Mouse (Mus musculus) midbrain, embryonic 16.5 days (tissue): Measurements from ENCODE around the gene Erc2. TPM values are rescaled to one million over a fixed set of nuclear protein-coding genes. Genes with fewer than 3 reads are reported as not detected.

Source experiments
- ATAC-seq: fragments of 200-750 bp; cut with Nextera tagmentation; 2 replicates; pipeline ENCODE4 v1.8.0; 2017; ENCODE audit warnings: moderate TSS enrichment
- H3K27ac ChIP-seq: fragments of 300-500 bp; sonication (generic); 2 replicates; pipeline ENCODE4 v1.5.1; 2014; ENCODE audit warnings: mild to moderate bottlenecking, low read length, mixed read lengths
- H3K27me3 ChIP-seq: fragments of 300-500 bp; sonication (generic); 2 replicates; pipeline ENCODE4 v1.6.1; 2014; ENCODE audit warnings: low read depth, low read length, mixed read lengths; ENCODE audit not compliant: control insufficient read depth, insufficient read depth
- H3K36me3 ChIP-seq: fragments of 300-500 bp; sonication (generic); 2 replicates; pipeline ENCODE4 v1.6.1; 2014; ENCODE audit warnings: mild to moderate bottlenecking, low read length, moderate library complexity, mixed read lengths; ENCODE audit not compliant: control insufficient read depth, insufficient read depth
- H3K4me1 ChIP-seq: fragments of 300-500 bp; sonication (generic); 2 replicates; pipeline ENCODE4 v1.6.1; 2014; ENCODE audit warnings: mild to moderate bottlenecking, low read length, mixed read lengths; ENCODE audit not compliant: control insufficient read depth, insufficient read depth
- H3K4me2 ChIP-seq: fragments of 300-500 bp; sonication (generic); 2 replicates; pipeline ENCODE4 v1.6.1; 2014; ENCODE audit warnings: mild to moderate bottlenecking, low read length, mixed read lengths
- H3K4me3 ChIP-seq: fragments of 300-500 bp; sonication (generic); 2 replicates; pipeline ENCODE4 v1.5.1; 2014; ENCODE audit warnings: low read depth, mild to moderate bottlenecking, low read length, moderate library complexity, mixed read lengths
- H3K9ac ChIP-seq: fragments of 300-500 bp; sonication (generic); 2 replicates; pipeline ENCODE4 v1.6.1; 2014; ENCODE audit warnings: low read depth, low read length, mixed read lengths
- H3K9me3 ChIP-seq: fragments of 300-500 bp; sonication (generic); replicated peaks from 2 replicates; pipeline ENCODE4 v1.6.1; 2014; ENCODE audit warnings: mild to moderate bottlenecking, low read length, mixed read lengths; ENCODE audit not compliant: control insufficient read depth, poor library complexity, severe bottlenecking
- WGBS: fragments of 180-500 bp; shearing (Covaris S2); extraction: QIAGEN DNeasy Blood & Tissue Kit; methylation state at CpG from one replicate; pipeline ENCODE4 v1.1.7; 2014; 5-methylcytosine and 5-hydroxymethylcytosine counted together
- polyA plus RNA-seq: library from polyadenylated mRNA; unstranded; fragments of >200 nt; fragmentation: Nextera tagmentation; extraction: Ambion mirVana; gene quantifications from 2 replicates; pipeline ENCODE4 v1.2.1, GENCODE M21; 2015

Gene Erc2
- polyA plus RNA-seq, 1 experiment from 2014 or later = 94.2 TPM

DNA sequence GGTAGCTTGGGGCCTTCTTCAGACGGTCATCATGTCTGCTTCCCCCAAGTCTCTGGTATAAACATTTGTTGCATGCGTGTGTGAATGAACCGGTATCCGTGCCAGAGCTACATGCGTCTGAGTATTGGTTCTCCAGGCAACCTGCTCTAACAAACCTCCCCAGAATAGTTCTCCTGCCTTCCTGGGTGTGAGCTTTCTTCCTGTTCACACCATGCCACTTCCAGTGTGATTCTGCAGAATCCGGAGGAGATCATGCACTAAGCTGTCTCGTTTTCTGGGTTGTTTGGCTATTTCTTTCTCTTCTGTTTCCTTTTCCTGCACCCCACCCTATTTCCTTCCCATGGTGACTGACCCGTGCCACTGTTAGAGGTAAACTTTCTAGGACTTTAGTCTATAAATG lies 105.3 kb downstream of the Erc2 start:
- H3K36me3 ChIP-seq = no peaks in the 10 kb centered on the region
- 89% methylated on average over 8 of the region's 8 CpGs for WGBS
- ATAC-seq = no peak
- H3K4me3 ChIP-seq = no peak overlapping the region
- no peak overlapping the region for H3K4me2 ChIP-seq
- H3K9ac ChIP-seq = no peak overlapping the region
- no peaks in the 10 kb centered on the region for H3K9me3 ChIP-seq
- H3K4me1 ChIP-seq = no peaks in the 10 kb centered on the region
- no peak overlapping the region for H3K27ac ChIP-seq
- H3K27me3 ChIP-seq = no peaks in the 10 kb centered on the region

DNA sequence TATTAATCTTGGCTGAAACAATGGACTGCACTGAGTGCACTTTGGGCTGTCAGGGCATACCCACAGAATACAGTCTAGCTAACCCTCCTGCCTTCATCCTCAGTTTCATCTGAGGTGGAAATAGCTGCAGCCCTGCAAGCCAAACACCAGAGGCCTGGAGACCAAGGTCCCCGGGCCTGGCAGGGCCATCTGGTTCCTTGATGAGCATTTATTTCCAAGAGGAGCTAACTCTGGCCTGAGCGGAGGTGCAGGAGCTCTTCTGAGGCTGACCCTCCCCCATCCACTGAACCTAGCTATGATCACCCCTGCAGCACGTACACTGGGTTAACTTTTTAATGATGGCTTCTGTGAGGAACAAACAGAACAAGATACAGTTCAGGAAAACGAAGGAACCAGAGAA lies 108.9 kb downstream of the Erc2 start:
- ATAC-seq = no peak
- Histone ChIP-seq H3K4me1 (peaks cover 2% of the 10 kb centered on the region; the same call in 1 of the 2 replicates), H3K4me3 (no peak overlapping the region), H3K4me2 (no peak overlapping the region), H3K9me3 (no peaks in the 10 kb centered on the region), H3K27me3 (no peaks in the 10 kb centered on the region), H3K36me3 (no peaks in the 10 kb centered on the region), H3K9ac (no peak overlapping the region), H3K27ac (no peak overlapping the region)
- 60% methylated on average over 4 of the region's 4 CpGs for WGBS

DNA sequence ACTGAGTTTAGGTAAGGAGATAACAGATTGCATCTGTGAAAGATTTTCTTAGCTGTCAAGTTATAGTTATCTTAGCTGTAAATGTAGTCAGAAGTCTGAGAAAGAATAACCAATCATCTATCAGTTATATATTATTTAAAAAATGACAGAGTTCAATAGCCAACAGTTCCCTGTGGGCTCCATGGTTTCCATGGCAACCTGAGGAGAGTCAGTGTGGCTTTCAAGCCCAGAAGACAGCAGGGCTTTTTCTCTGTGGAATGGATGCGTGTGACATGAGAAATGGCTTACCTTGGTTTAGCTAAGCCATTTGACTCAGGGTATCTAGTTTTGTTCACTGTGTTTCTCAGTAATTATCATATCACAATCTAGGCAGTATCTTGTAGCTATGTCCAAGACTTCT lies 117.2 kb downstream of the Erc2 start:
- Histone ChIP-seq H3K9me3 (no peaks in the 10 kb centered on the region), H3K9ac (no peak overlapping the region), H3K4me2 (no peak overlapping the region), H3K36me3 (no peaks in the 10 kb centered on the region), H3K4me3 (no peak overlapping the region), H3K4me1 (peaks cover 36% of the 10 kb centered on the region), H3K27me3 (no peaks in the 10 kb centered on the region), H3K27ac (no peak overlapping the region)
- WGBS = 13% methylated on average over 1 of the region's 1 CpGs
- no peak for ATAC-seq

DNA sequence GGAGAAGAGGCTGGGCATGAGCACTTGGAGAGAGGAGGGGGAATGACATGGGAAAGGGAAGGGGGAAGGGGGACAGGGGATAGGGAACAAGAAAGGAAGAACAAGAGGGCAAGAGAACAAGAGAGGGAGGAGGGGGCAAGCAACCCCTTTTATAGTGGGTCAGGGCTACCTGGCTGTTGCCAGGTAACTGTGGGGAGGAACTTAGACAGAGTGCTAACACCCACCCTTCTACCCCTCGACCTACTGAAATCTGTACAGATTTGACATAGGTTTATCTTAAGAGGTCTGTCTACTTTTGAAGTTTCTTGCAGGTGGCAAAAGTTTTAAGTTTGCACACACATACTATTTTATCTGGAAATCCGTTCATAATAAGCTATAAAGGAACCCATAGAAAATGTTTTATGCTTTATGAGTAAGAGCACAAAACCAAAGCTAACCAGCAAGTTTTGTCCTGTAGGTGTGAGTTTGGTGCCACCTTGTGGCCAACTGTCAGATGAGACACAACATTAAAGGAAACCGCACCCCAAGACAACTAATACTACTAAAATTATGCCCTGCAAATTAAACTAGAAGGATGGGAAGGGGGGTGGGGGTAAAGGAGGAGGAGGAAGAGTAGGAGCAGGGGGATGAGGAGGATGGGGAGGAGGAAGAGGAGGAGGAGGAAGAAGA lies 119.2 kb downstream of the Erc2 start:
- H3K27me3 ChIP-seq = no peaks in the 10 kb centered on the region
- no peaks in the 10 kb centered on the region for H3K36me3 ChIP-seq
- 19% methylated on average over 3 of the region's 3 CpGs for whole genome bisulfite sequencing
- H3K4me3 ChIP-seq = no peak overlapping the region
- H3K4me2 ChIP-seq = no peak overlapping the region
- no peaks in the 10 kb centered on the region for H3K9me3 ChIP-seq
- peak; percentile 46; the same call in 1 of the 2 replicates for ATAC-seq
- no peak overlapping the region for H3K9ac ChIP-seq
- peaks cover 34% of the 10 kb centered on the region for H3K4me1 ChIP-seq
- no peak overlapping the region for H3K27ac ChIP-seq

DNA sequence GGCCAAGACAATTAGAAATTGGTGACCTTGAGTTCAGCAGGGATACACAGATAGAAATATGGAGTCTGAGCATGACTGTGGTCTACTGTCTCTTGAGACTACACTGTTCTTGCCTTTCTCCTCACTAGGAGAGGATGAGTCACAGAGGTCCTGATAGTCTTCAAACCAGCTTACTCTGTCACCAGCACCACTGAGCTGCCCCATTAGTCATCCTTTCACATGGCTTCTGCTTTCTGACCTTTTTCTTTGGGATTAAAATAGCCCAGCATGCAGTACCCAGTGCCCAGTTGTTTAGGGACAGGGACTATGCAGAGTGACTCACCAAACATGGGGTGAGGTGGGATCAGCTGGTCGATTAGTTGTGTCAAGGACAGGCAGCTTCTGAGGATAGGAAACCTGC lies 132.1 kb downstream of the Erc2 start:
- no peaks in the 10 kb centered on the region for H3K4me1 ChIP-seq
- H3K27ac ChIP-seq = no peak overlapping the region
- no peaks in the 10 kb centered on the region for H3K27me3 ChIP-seq
- H3K9me3 ChIP-seq = no peaks in the 10 kb centered on the region
- H3K9ac ChIP-seq = no peak overlapping the region
- 80% methylated on average over 1 of the region's 1 CpGs for WGBS
- no peak overlapping the region for H3K4me3 ChIP-seq
- no peak for ATAC-seq
- H3K4me2 ChIP-seq = no peak overlapping the region
- H3K36me3 ChIP-seq = no peaks in the 10 kb centered on the region

DNA sequence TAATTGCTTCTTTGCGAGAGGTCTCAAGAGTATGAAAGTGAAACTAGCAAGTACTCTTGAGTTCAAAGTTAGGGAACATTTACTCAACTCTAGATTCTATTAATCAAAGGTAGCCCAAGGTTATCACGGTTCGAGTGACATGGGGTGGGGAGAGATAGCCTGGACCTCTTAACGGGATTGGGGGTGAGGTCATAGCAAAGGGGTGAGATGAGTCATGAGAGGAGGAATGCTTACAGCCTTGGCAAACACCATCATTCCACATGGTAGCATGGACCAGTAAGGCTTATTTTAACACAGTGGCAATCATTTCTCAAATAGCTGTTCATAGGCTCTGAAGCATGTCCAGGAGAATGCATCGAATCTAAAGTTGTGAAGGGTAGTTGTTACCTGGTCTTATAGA lies 134.7 kb downstream of the Erc2 start:
- H3K27me3 ChIP-seq = no peaks in the 10 kb centered on the region
- no peaks in the 10 kb centered on the region for H3K4me1 ChIP-seq
- H3K9ac ChIP-seq = no peak overlapping the region
- H3K27ac ChIP-seq = no peak overlapping the region
- 92% methylated on average over 5 of the region's 5 CpGs for WGBS
- no peaks in the 10 kb centered on the region for H3K36me3 ChIP-seq
- no peak for ATAC-seq
- no peaks in the 10 kb centered on the region for H3K9me3 ChIP-seq
- H3K4me2 ChIP-seq = no peak overlapping the region
- H3K4me3 ChIP-seq = no peak overlapping the region

DNA sequence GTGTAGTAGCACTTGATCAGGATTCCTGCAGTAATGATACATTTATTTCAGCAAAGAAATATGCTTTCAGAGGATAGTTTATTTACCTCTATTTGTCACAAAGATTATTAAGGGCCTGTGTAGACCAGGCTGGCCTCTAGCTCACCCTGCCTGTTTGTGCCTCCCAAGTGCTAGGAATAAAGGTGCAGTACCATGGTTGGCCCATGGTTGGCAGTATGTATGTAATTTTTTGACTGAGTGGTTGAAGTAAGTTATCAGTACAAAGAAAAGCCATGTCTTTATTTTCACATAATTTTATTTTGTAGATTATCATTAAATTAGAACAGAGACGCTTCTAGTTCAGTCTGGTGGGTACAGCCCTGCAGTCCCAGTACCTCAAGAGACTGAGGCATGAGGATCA lies 136.0 kb downstream of the Erc2 start:
- H3K4me2 ChIP-seq = no peak overlapping the region
- H3K4me1 ChIP-seq = no peaks in the 10 kb centered on the region
- ATAC-seq = no peak
- H3K9ac ChIP-seq = no peak overlapping the region
- WGBS = 85% methylated on average over 1 of the region's 1 CpGs
- no peak overlapping the region for H3K27ac ChIP-seq
- no peaks in the 10 kb centered on the region for H3K36me3 ChIP-seq
- no peaks in the 10 kb centered on the region for H3K9me3 ChIP-seq
- no peak overlapping the region for H3K4me3 ChIP-seq
- no peaks in the 10 kb centered on the region for H3K27me3 ChIP-seq

DNA sequence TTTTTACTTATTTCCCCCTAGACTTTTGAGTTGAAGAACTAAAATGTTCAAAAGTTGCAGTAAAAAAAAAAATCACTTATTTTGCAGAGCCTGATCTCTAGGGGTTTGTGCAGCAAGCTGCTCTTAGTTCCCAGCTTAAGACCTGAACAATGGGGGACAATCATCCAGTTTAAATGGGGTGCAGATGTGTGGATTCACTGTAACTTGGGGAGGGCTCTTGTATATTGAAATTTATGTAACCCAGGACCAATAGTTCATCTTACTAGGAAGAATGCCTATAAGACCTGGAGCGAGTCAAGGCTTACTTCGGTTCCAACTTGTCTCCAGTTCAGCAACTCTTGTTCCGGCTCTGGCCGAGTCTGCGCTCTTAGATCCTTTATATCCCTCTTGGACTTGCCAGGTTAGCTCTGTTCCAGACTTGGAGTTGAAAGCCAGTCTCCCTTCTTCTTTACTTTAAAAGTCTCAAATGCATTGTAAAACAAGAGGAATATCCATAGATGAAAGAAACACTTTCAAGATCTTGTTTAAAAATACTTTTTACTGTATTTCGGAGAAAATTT lies 136.9 kb downstream of the Erc2 start:
- no peaks in the 10 kb centered on the region for H3K4me1 ChIP-seq
- WGBS = 88% methylated on average over 6 of the region's 6 CpGs
- no peaks in the 10 kb centered on the region for H3K36me3 ChIP-seq
- no peaks in the 10 kb centered on the region for H3K9me3 ChIP-seq
- no peak for ATAC-seq
- H3K4me2 ChIP-seq = no peak overlapping the region
- H3K27me3 ChIP-seq = no peaks in the 10 kb centered on the region
- no peak overlapping the region for H3K9ac ChIP-seq
- no peak overlapping the region for H3K27ac ChIP-seq
- no peak overlapping the region for H3K4me3 ChIP-seq

DNA sequence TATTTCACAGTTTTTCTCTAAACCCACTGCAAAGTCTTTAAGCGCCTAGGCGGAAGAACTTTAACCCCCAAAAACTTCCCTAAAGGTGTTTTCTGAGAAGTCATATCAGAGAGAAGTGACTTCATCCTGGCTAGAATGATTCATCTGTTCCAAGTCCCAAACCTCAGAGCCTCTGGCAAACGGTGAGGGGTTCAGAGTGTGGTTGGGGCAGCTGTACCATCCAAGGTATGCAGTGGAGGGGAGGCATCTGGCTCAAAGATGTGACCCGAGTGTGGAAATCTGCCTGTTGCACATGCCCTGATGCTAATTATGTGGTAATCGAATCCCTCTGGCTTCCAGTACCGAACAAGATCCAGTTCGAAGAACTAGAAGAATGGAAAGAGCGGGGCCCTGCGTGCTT lies 137.8 kb downstream of the Erc2 start:
- 87% methylated on average over 9 of the region's 9 CpGs for WGBS
- no peak for ATAC-seq
- Histone ChIP-seq H3K4me3 (no peak overlapping the region), H3K4me1 (no peaks in the 10 kb centered on the region), H3K9me3 (no peaks in the 10 kb centered on the region), H3K9ac (no peak overlapping the region), H3K36me3 (no peaks in the 10 kb centered on the region), H3K4me2 (no peak overlapping the region), H3K27ac (no peak overlapping the region), H3K27me3 (no peaks in the 10 kb centered on the region)
